Mouse (Mus musculus) mouse trophoblast stem cell (cell line): ENCODE data around the gene Zfp978.
"Not testable (repeated sequence)": the region's sequence is repeated elsewhere in the genome, so short reads cannot be mapped to it uniquely, and the experiment has no call there.

Experiments
- in situ Hi-C, 2 experiments: fragments of 300-500 bp; cut with MseI, MboI; formaldehyde crosslinking; loops; 2 replicates in 1 of 2; 3 replicates in 1 of 2; pipeline ENCODE4 v1.15.1; 2025

Zfp978 gene

GRCm38 (mm10) chr4:147406735-147407462, 45.8 kb downstream of the Zfp978 start:
- in situ Hi-C loops: no loop called here

GRCm38 (mm10) chr4:147407463-147407822, 46.3 kb downstream of the Zfp978 start:
- in situ Hi-C loops: no loop called here

- in situ Hi-C loops: not testable (repeated sequence)
Measured at GRCm38 (mm10) chr4:147416365-147416764, 55.3 kb downstream of the Zfp978 start.

- in situ Hi-C loops: no loop called here
Measured at GRCm38 (mm10) chr4:147417157-147417778, 56.2 kb downstream of the Zfp978 start.

GRCm38 (mm10) chr4:147417921-147418320, 56.8 kb downstream of the Zfp978 start:
- in situ Hi-C loops: no loop called here

- in situ Hi-C loops: not testable (repeated sequence)
Measured at GRCm38 (mm10) chr4:147418333-147418732, 57.2 kb downstream of the Zfp978 start.

GRCm38 (mm10) chr4:147419190-147419589, 58.1 kb downstream of the Zfp978 start:
- in situ Hi-C loops: not testable (repeated sequence)

- in situ Hi-C loops: loop anchor here (5.0 kb wide), 2 partner anchors 1973 to 1988 kb away; no protein-coding TSS in a partner anchor
Measured at GRCm38 (mm10) chr4:147419756-147420590, 58.9 kb downstream of the Zfp978 start.

- in situ Hi-C loops: loop anchor here (5.0 kb wide), 2 partner anchors 1973 to 1988 kb away; no protein-coding TSS in a partner anchor
Measured at GRCm38 (mm10) chr4:147420794-147421193, 59.7 kb downstream of the Zfp978 start.

- in situ Hi-C loops: loop anchor here (5.0 kb wide), 2 partner anchors 1974 to 1989 kb away; no protein-coding TSS in a partner anchor
Measured at GRCm38 (mm10) chr4:147421316-147421715, 60.2 kb downstream of the Zfp978 start.

- in situ Hi-C loops: loop anchor here (5.0 kb wide), 2 partner anchors 1976 to 1991 kb away; no protein-coding TSS in a partner anchor
Measured at GRCm38 (mm10) chr4:147423140-147423539, 62.0 kb downstream of the Zfp978 start.

GRCm38 (mm10) chr4:147423641-147424298, 62.7 kb downstream of the Zfp978 start:
- in situ Hi-C loops: loop anchor here (5.0 kb wide), 2 partner anchors 1976 to 1991 kb away; no protein-coding TSS in a partner anchor

GRCm38 (mm10) chr4:147424404-147424803, 63.3 kb downstream of the Zfp978 start:
- in situ Hi-C loops: loop anchor here (5.0 kb wide), 2 partner anchors 1977 to 1992 kb away; no protein-coding TSS in a partner anchor

- in situ Hi-C loops: loop anchor here in 1 of 2 experiments (25.0 kb wide), 1 partner anchor 88 kb away; no protein-coding TSS in a partner anchor
Measured at GRCm38 (mm10) chr4:147425615-147426347, 64.7 kb downstream of the Zfp978 start.

GRCm38 (mm10) chr4:147430651-147431050, 69.5 kb downstream of the Zfp978 start:
- in situ Hi-C loops: loop anchor here (5.0 to 25.0 kb wide), 3 partner anchors 93 to 1876 kb away; no protein-coding TSS in a partner anchor

GRCm38 (mm10) chr4:147431696-147432442, 70.8 kb downstream of the Zfp978 start:
- in situ Hi-C loops: loop anchor here (5.0 to 25.0 kb wide), 3 partner anchors 95 to 1877 kb away; no protein-coding TSS in a partner anchor

- in situ Hi-C loops: loop anchor here (5.0 to 25.0 kb wide), 3 partner anchors 95 to 1878 kb away; no protein-coding TSS in a partner anchor
Measured at GRCm38 (mm10) chr4:147432443-147432790, 71.3 kb downstream of the Zfp978 start.

- in situ Hi-C loops: loop anchor here (5.0 to 25.0 kb wide), 3 partner anchors 96 to 1878 kb away; no protein-coding TSS in a partner anchor
Measured at GRCm38 (mm10) chr4:147433017-147433416, 71.9 kb downstream of the Zfp978 start.

- in situ Hi-C loops: loop anchor here (5.0 to 25.0 kb wide), 3 partner anchors 97 to 1879 kb away; no protein-coding TSS in a partner anchor
Measured at GRCm38 (mm10) chr4:147433874-147434273, 72.8 kb downstream of the Zfp978 start.
